Mouse (Mus musculus): ENCODE results near the gene Kcnj16.

Kcnj16 gene

GRCm38 (mm10) chr11:111056030-111056429 is 88.2 kb downstream of the Kcnj16 start:
- DNase-seq (ENCODE audit: low spot score in 2 of 2) = peak in 1 of 2 experiments; percentile 65

GRCm38 (mm10) chr11:111057435-111057834 is 89.6 kb downstream of the Kcnj16 start:
- no peak for DNase-seq (ENCODE audit: low spot score in 2 of 2)

GRCm38 (mm10) chr11:111059440-111059839 is 91.6 kb downstream of the Kcnj16 start:
- DNase-seq (ENCODE audit: low spot score in 2 of 2) = no peak

GRCm38 (mm10) chr11:111060216-111060615 is 92.4 kb downstream of the Kcnj16 start:
- no peak for DNase-seq (ENCODE audit: low spot score in 2 of 2)

- peak; percentile 63 to 72 for DNase-seq (ENCODE audit: low spot score in 2 of 2)
Observed at GRCm38 (mm10) chr11:111064751-111065527, 97.1 kb downstream of the Kcnj16 start.

- DNase-seq (ENCODE audit: low spot score in 2 of 2) = peak; percentile 93 to 94
Observed at GRCm38 (mm10) chr11:111065635-111066298, 97.9 kb downstream of the Kcnj16 start, which contains the start of gene Kcnj2. Gene Kcnj2, plus strand, starts transcription at chr11:111066164.

GRCm38 (mm10) chr11:111066299-111066691 is 98.5 kb downstream of the Kcnj16 start:
- peak in 1 of 2 experiments; percentile 53 for DNase-seq (ENCODE audit: low spot score in 2 of 2)

- no peak for DNase-seq (ENCODE audit: low spot score in 2 of 2)
Observed at GRCm38 (mm10) chr11:111067787-111068186, 100.0 kb downstream of the Kcnj16 start.

GRCm38 (mm10) chr11:111070460-111070859 is 102.6 kb downstream of the Kcnj16 start:
- no peak for DNase-seq (ENCODE audit: low spot score in 2 of 2)

GRCm38 (mm10) chr11:111074131-111074530 is 106.3 kb downstream of the Kcnj16 start:
- no peak for DNase-seq (ENCODE audit: low spot score in 2 of 2)

All from frontal cortex, postnatal 36 days (tissue).